Mouse (Mus musculus): Measurements from ENCODE around the gene Llgl1.

The Llgl1 gene

GRCm38 (mm10) chr11:60699524-60700075, at the start of gene Llgl1:
Gene Llgl1 (plus strand): TSS chr11:60699723.
- DNase-seq (ENCODE audit: low read depth in 1 of 2, low spot score in 2 of 2), result peak; percentile 34 to 72

- DNase-seq (ENCODE audit: low read depth in 1 of 2, low spot score in 2 of 2), result no peak
Measured at GRCm38 (mm10) chr11:60696165-60696564, 3.4 kb upstream of the Llgl1 start.

- DNase-seq (ENCODE audit: low read depth in 1 of 2, low spot score in 2 of 2), result no peak
Measured at GRCm38 (mm10) chr11:60697561-60697960, 2.0 kb upstream of the Llgl1 start.

GRCm38 (mm10) chr11:60698806-60699523, 558 bp upstream of the Llgl1 start:
- DNase-seq (ENCODE audit: low read depth in 1 of 2, low spot score in 2 of 2), result no peak

GRCm38 (mm10) chr11:60700320-60701185, 1.0 kb downstream of the Llgl1 start:
- DNase-seq (ENCODE audit: low read depth in 1 of 2, low spot score in 2 of 2), result no peak

GRCm38 (mm10) chr11:60701611-60702010, 2.1 kb downstream of the Llgl1 start:
- no peak for DNase-seq (ENCODE audit: low read depth in 1 of 2, low spot score in 2 of 2)

GRCm38 (mm10) chr11:60703131-60703530, 3.6 kb downstream of the Llgl1 start:
- no peak for DNase-seq (ENCODE audit: low read depth in 1 of 2, low spot score in 2 of 2)

- no peak for DNase-seq (ENCODE audit: low read depth in 1 of 2, low spot score in 2 of 2)
Measured at GRCm38 (mm10) chr11:60704023-60704880, 4.7 kb downstream of the Llgl1 start.

- no peak for DNase-seq (ENCODE audit: low read depth in 1 of 2, low spot score in 2 of 2)
Measured at GRCm38 (mm10) chr11:60705255-60705654, 5.7 kb downstream of the Llgl1 start.

GRCm38 (mm10) chr11:60706076-60706475, 6.6 kb downstream of the Llgl1 start:
- no peak for DNase-seq (ENCODE audit: low read depth in 1 of 2, low spot score in 2 of 2)

GRCm38 (mm10) chr11:60706696-60707480, 7.4 kb downstream of the Llgl1 start:
- DNase-seq (ENCODE audit: low read depth in 1 of 2, low spot score in 2 of 2), result no peak

GRCm38 (mm10) chr11:60707672-60708071, 8.1 kb downstream of the Llgl1 start:
- no peak for DNase-seq (ENCODE audit: low read depth in 1 of 2, low spot score in 2 of 2)

- DNase-seq (ENCODE audit: low read depth in 1 of 2, low spot score in 2 of 2), result no peak
Measured at GRCm38 (mm10) chr11:60708631-60709030, 9.1 kb downstream of the Llgl1 start.

GRCm38 (mm10) chr11:60709481-60710465, 10.2 kb downstream of the Llgl1 start:
- DNase-seq (ENCODE audit: low read depth in 1 of 2, low spot score in 2 of 2), result no peak

GRCm38 (mm10) chr11:60711218-60711617, 11.7 kb downstream of the Llgl1 start:
- DNase-seq (ENCODE audit: low read depth in 1 of 2, low spot score in 2 of 2), result no peak

GRCm38 (mm10) chr11:60712040-60712439, 12.5 kb downstream of the Llgl1 start:
- DNase-seq (ENCODE audit: low read depth in 1 of 2, low spot score in 2 of 2), result no peak

- DNase-seq (ENCODE audit: low read depth in 1 of 2, low spot score in 2 of 2), result no peak
Measured at GRCm38 (mm10) chr11:60712639-60713255, 13.2 kb downstream of the Llgl1 start.

GRCm38 (mm10) chr11:60715833-60716232, 16.3 kb downstream of the Llgl1 start:
- no peak for DNase-seq (ENCODE audit: low read depth in 1 of 2, low spot score in 2 of 2)

- no peak for DNase-seq (ENCODE audit: low read depth in 1 of 2, low spot score in 2 of 2)
Measured at GRCm38 (mm10) chr11:60719263-60719662, 19.7 kb downstream of the Llgl1 start.

Measured in monocyte, adult 2 months (primary cell).